Mouse (Mus musculus) left cerebral cortex, adult 18-20 months (tissue): ENCODE results near the gene Igf1r. TPM values are rescaled to one million over a fixed set of nuclear protein-coding genes. Genes with fewer than 3 reads are reported as not detected.

Experiments
- DNase-seq, 2 experiments: peaks; one replicate each; pipeline ENCODE4 v3.0.0; 2021 to 2022; ENCODE audit warnings: low spot score in 2 of 2, mixed read lengths in 1 of 2
- total RNA-seq, 2 experiments: library from RNA; stranded (reverse); gene quantifications; 2 replicates each; pipeline ENCODE4 v1.2.3; 2021

Gene Igf1r
- total RNA-seq, 2 experiments from 2014 or later: 44.8 to 47.0 TPM

- no peak for DNase-seq
These were observed 270.8 kb downstream of the Igf1r start for GRCm38 (mm10) chr7:68223356-68223808.

DNA sequence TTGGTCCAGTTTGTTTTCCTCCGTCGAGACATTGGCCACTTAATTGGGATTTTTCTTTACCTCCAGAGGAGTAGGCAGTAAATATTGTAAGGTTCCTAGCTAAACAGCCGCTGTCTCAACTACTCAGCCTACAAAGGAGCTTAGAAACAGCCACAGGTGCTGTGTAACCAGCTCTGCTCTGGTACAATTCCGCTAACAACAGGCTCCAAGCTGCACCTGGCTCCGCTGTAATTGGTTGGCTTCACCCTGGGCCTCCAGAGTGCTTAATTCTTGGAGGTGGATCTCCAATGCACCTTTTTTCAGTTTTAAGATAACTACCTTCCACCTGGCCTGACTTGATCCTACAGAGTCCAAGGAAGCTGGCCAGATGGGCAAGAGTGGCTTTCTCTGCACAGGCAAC is 271.4 kb downstream of the Igf1r start:
- DNase-seq: no peak

DNA sequence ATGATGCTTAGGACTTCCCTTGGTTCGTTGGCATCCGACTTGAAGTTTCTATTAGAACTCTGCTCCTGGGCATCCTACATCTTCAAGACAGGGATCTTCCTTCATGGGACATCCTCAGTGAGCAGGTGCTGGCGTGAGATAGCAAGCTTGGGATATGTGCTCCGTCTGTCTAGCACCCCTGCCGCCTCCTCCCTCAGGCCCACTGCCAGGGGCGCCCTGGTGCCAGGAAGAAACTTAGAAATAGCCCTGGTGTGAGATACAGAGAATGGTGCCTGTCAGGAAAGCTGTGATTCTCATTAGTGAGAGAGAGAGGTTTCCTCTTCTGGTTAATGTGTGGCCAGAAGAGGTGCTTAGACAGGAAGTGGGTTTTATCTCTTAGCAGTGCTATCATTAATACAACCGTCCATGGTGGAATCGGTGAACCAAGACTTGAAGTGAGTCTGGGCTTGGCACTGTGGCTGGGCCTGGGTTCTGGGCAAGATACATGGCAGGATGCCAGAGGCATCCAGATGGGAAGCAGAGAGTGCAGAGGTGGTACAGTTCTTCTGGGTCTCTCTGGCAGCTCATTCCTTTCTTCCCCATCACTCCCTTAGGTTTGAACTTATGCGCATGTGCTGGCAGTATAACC is 272.9 kb downstream of the Igf1r start:
- DNase-seq: peak; percentile 35 to 51

- DNase-seq: no peak
These were observed 274.4 kb downstream of the Igf1r start for GRCm38 (mm10) chr7:68227021-68227420.

- no peak for DNase-seq
These were observed 275.0 kb downstream of the Igf1r start for GRCm38 (mm10) chr7:68227621-68228020.

DNA sequence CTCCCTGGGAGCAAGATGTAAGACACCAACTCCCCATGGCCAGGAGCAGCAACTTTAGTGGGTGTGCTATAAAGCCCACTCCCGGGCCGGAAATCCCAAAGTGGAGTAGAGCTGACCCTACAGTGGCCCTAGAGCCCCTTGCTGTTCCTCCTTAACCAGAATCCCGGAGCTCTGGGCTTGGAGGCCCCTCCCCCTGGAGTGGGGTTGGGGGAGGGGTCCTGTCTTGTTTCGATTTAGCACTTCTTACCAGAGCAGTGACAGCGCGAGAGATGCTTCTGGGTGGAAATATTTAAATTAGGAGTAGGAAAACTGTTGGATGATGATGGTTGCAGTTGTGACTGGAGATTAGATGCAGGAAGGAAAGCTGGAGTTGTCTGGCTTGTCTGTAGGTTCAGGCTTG is 275.9 kb downstream of the Igf1r start:
- no peak for DNase-seq

- no peak for DNase-seq
These were observed 278.2 kb downstream of the Igf1r start for GRCm38 (mm10) chr7:68230831-68231230.

- DNase-seq: no peak
These were observed 279.9 kb downstream of the Igf1r start for GRCm38 (mm10) chr7:68232521-68232920.

DNA sequence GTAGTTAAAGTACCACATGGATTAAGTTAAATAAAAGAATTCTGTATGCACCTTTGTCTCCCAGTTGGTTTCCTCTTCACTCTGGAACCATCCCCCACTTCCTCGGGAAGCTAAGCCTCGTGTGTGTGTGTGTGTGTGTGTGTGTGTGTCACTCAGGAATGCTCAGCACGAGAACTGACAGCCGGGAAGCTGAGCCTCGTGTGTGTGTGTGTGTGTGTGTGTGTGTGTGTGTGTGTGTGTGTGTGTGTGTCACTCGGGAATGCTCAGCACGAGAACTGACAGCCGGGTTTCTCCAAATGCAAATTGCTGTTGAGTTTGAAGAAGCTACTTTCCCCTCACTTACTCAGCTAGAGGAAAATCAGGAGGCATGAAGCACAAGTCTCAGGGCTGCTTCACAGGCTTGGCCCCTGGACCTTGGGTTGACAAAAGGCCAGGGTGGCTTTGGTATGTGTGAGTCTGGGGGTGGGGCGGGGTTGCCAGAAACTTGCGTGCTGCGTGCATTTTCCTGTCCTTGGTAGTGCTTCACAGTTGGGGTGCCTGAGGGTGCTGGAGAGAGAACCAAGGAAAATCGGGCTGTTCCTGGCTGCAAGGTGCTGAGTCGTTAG is 281.1 kb downstream of the Igf1r start:
- no peak for DNase-seq

DNA sequence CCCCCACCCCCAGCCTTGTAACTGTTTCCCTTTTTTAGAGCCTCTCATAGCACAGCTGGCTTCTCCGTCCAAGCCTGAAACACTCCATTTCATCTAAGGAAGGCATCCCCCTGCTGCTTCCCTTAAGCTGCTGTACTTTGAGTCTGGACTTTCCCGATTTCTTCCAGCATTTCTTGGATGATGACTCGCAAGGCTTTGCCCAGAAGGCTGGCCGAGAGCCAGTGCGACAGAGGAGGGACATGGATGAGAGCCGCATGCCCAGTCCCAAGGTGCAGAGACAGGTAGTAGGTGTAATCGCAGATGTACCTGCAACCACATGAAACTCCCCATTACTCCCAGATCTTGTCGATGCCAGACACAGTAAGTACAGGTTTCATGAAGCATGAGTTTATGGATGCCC is 284.2 kb downstream of the Igf1r start:
- no peak for DNase-seq

- no peak for DNase-seq
These were observed 286.7 kb downstream of the Igf1r start for GRCm38 (mm10) chr7:68239220-68239827.

- DNase-seq: no peak
These were observed 288.6 kb downstream of the Igf1r start for GRCm38 (mm10) chr7:68241205-68241604.

- DNase-seq: no peak
These were observed 293.1 kb downstream of the Igf1r start for GRCm38 (mm10) chr7:68245681-68246080.

DNA sequence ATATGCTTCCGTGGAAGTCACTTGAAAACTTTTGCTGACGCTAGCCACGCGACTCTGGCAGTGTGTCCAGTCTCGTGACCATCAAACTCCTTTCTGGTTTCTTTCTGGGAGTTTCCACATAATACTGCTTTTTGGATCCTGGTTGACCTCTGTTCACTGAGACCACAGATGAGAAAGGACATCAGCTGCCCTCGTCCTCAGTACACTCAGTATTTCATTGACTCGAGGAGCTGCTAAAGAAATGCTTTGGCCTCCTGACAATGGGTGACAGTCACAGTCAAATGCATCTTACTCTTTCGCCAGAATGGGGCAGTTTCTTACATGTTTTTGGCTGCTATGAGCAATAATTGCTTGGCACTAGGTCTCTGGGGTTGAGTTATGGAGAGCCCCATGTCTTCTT is 293.6 kb downstream of the Igf1r start:
- DNase-seq: no peak

DNA sequence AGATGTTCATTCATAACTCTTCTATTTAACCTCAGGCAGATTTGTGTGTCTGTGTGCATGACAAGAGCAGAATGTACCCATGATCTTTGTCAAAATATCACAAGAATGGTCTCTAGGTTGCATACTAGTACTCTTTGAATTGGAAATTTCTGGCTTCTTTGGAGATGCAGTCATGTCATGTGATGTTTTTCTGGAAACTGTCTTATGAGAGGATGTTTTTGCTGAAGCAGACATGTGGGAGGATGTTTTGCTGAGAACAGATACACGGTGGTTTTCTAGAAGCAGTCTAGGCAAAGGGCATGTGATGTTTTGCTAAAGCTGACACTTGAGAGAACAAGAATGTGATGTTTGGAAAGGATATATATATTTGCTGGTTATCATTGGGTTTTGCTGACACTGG is 297.8 kb downstream of the Igf1r start:
- DNase-seq: no peak

- DNase-seq: no peak
These were observed 298.3 kb downstream of the Igf1r start for GRCm38 (mm10) chr7:68250902-68251301.

- DNase-seq: no peak
These were observed 305.1 kb downstream of the Igf1r start for GRCm38 (mm10) chr7:68257767-68258166.

GRCm38 (mm10) chr7:68258326-68259150 is 305.9 kb downstream of the Igf1r start:
- DNase-seq: no peak

DNA sequence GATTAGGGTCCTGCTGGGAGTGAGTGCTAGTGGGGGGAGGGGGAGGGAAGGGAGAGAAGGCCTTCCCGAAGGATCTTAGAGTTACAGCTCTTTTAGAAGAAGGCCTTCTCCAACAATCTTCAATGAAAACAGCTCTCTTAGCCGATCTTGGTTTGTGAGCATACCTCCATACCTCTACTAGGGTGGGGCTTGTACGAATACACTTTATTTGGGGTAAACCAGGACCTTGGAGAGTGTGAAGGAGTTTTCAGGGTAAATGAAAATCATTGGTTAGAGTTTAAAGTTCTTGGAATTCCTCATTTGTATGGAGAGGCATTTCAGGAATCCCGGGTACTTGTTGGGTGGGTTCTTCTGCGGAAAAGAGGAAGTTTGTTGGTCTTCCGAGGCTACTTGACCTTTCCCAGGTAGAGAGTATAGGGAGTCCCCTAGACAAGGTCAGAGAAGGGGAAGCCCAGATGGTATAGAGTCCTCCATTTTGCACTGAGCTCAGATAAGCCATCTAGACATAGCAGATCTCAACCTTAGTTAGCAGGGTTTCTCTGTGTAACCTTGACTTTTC is 307.0 kb downstream of the Igf1r start:
- no peak for DNase-seq

- DNase-seq: no peak
These were observed 310.1 kb downstream of the Igf1r start for GRCm38 (mm10) chr7:68262612-68263200.
